Mouse (Mus musculus) neural tube, embryonic 14.5 days (tissue): ENCODE measurements around the gene Rad52. TPM values are rescaled to one million over a fixed set of nuclear protein-coding genes. Genes with fewer than 3 reads are reported as not detected.

Experiments
- ATAC-seq: fragments of 200-750 bp; cut with Nextera tagmentation; 2 replicates; pipeline ENCODE4 v1.8.0; 2017; ENCODE audit warnings: low read depth, mild to moderate bottlenecking, moderate TSS enrichment, moderate library complexity
- H3K27ac ChIP-seq: fragments of 300-500 bp; sonication (generic); 2 replicates; pipeline ENCODE4 v1.5.1; 2014; ENCODE audit warnings: low read depth, mild to moderate bottlenecking, control low read depth, low read length, moderate library complexity, mixed read lengths
- H3K27me3 ChIP-seq: fragments of 300-500 bp; sonication (generic); 2 replicates; pipeline ENCODE4 v1.6.1; 2014; ENCODE audit warnings: low read length; ENCODE audit not compliant: control insufficient read depth, insufficient read depth
- H3K36me3 ChIP-seq: fragments of 300-500 bp; sonication (generic); 2 replicates; pipeline ENCODE4 v1.6.1; 2014; ENCODE audit warnings: low read length, mixed read lengths; ENCODE audit not compliant: control insufficient read depth, insufficient read depth
- H3K4me1 ChIP-seq: fragments of 300-500 bp; sonication (generic); 2 replicates; pipeline ENCODE4 v1.6.1; 2014; ENCODE audit warnings: low read length; ENCODE audit not compliant: control insufficient read depth, insufficient read depth
- H3K4me2 ChIP-seq: fragments of 300-500 bp; sonication (generic); 2 replicates; pipeline ENCODE4 v1.6.1; 2014; ENCODE audit warnings: mild to moderate bottlenecking, low read depth, low read length, control low read depth
- H3K4me3 ChIP-seq: fragments of 300-500 bp; sonication (generic); 2 replicates; pipeline ENCODE4 v1.5.1; 2014; ENCODE audit warnings: low read depth, low read length, control low read depth, mixed read lengths
- H3K9ac ChIP-seq: fragments of 300-500 bp; sonication (generic); replicated peaks from 2 replicates; pipeline ENCODE4 v1.6.1; 2014; ENCODE audit warnings: low read depth, mild to moderate bottlenecking, control low read depth, low read length, mixed read lengths
- H3K9me3 ChIP-seq: fragments of 300-500 bp; sonication (generic); 2 replicates; pipeline ENCODE4 v1.6.1; 2016; ENCODE audit warnings: low read length; ENCODE audit not compliant: control insufficient read depth
- WGBS: fragments of 180-500 bp; shearing (Covaris S2); extraction: QIAGEN DNeasy Blood & Tissue Kit; methylation state at CpG from one replicate; pipeline ENCODE4 v1.1.7; 2014; 5-methylcytosine and 5-hydroxymethylcytosine counted together
- polyA plus RNA-seq: library from polyadenylated mRNA; unstranded; fragments of >200 nt; fragmentation: Nextera tagmentation; extraction: Ambion mirVana; gene quantifications from 2 replicates; pipeline ENCODE4 v1.2.1, GENCODE M21; 2014

Rad52 gene
- polyA plus RNA-seq, 1 experiment from 2014 or later, result 25.7 TPM

GRCm38 (mm10) chr6:119903081-119903789, 737 bp downstream of the Rad52 start:
- Histone ChIP-seq H3K4me1 (peaks cover 6% of the 10 kb centered on the region; the same call in 1 of the 2 replicates), H3K27ac (peak overlapping the region; percentile 82)
- 26% methylated on average over 15 of the region's 15 CpGs for WGBS

GRCm38 (mm10) chr6:119905461-119905860, 3.0 kb downstream of the Rad52 start:
- no peaks in the 10 kb centered on the region for H3K27me3 ChIP-seq
- no peak overlapping the region for H3K9ac ChIP-seq
- ATAC-seq, result no peak
- H3K36me3 ChIP-seq, result no peaks in the 10 kb centered on the region
- WGBS, result 93% methylated on average over 5 of the region's 5 CpGs
- no peaks in the 10 kb centered on the region for H3K9me3 ChIP-seq
- no peak overlapping the region for H3K27ac ChIP-seq
- H3K4me3 ChIP-seq, result no peak overlapping the region
- H3K4me1 ChIP-seq, result peaks cover 6% of the 10 kb centered on the region; the same call in 1 of the 2 replicates
- H3K4me2 ChIP-seq, result no peak overlapping the region

More at GRCm38 (mm10) chr6:119903081-119903789, 737 bp downstream of the Rad52 start:
- ATAC-seq, result no peak; the same call in 1 of the 2 replicates
- Histone ChIP-seq H3K27me3 (no peaks in the 10 kb centered on the region), H3K4me2 (peak overlapping the region; percentile 56), H3K4me3 (peak overlapping the region; percentile 95), H3K9ac (peak overlapping the region; percentile 83), H3K36me3 (no peaks in the 10 kb centered on the region), H3K9me3 (no peaks in the 10 kb centered on the region)

GRCm38 (mm10) chr6:119912046-119912445, 9.5 kb downstream of the Rad52 start:
- no peak overlapping the region for H3K9ac ChIP-seq
- no peaks in the 10 kb centered on the region for H3K4me1 ChIP-seq
- no peak overlapping the region for H3K27ac ChIP-seq
- WGBS, result 76% methylated on average over 5 of the region's 5 CpGs
- no peaks in the 10 kb centered on the region for H3K9me3 ChIP-seq
- no peak overlapping the region for H3K4me3 ChIP-seq
- H3K36me3 ChIP-seq, result peaks cover 25% of the 10 kb centered on the region
- no peak overlapping the region for H3K4me2 ChIP-seq
- no peaks in the 10 kb centered on the region for H3K27me3 ChIP-seq
- ATAC-seq, result no peak

GRCm38 (mm10) chr6:119915710-119916109, 13.2 kb downstream of the Rad52 start:
- Histone ChIP-seq H3K9ac (no peak overlapping the region), H3K36me3 (peaks cover 38% of the 10 kb centered on the region), H3K4me1 (no peaks in the 10 kb centered on the region), H3K27me3 (no peaks in the 10 kb centered on the region), H3K9me3 (no peaks in the 10 kb centered on the region), H3K27ac (no peak overlapping the region), H3K4me2 (no peak overlapping the region), H3K4me3 (no peak overlapping the region)
- no peak for ATAC-seq
- WGBS, result 94% methylated on average over 5 of the region's 5 CpGs

- ATAC-seq, result no peak
- no peaks in the 10 kb centered on the region for H3K27me3 ChIP-seq
- H3K4me2 ChIP-seq, result no peak overlapping the region
- peaks cover 45% of the 10 kb centered on the region for H3K36me3 ChIP-seq
- no peaks in the 10 kb centered on the region for H3K9me3 ChIP-seq
- H3K27ac ChIP-seq, result no peak overlapping the region
- H3K4me3 ChIP-seq, result no peak overlapping the region
- 90% methylated on average over 16 of the region's 16 CpGs for WGBS
- no peak overlapping the region for H3K9ac ChIP-seq
- H3K4me1 ChIP-seq, result no peaks in the 10 kb centered on the region
These were observed 16.2 kb downstream of the Rad52 start for GRCm38 (mm10) chr6:119918561-119919181.

GRCm38 (mm10) chr6:119922136-119922535, 19.6 kb downstream of the Rad52 start:
- no peak for ATAC-seq
- WGBS, result 84% methylated on average over 3 of the region's 3 CpGs
- no peak overlapping the region for H3K4me3 ChIP-seq
- no peak overlapping the region for H3K9ac ChIP-seq
- no peaks in the 10 kb centered on the region for H3K4me1 ChIP-seq
- no peak overlapping the region for H3K27ac ChIP-seq
- no peaks in the 10 kb centered on the region for H3K27me3 ChIP-seq
- H3K4me2 ChIP-seq, result no peak overlapping the region
- H3K9me3 ChIP-seq, result no peaks in the 10 kb centered on the region
- H3K36me3 ChIP-seq, result peaks cover 47% of the 10 kb centered on the region

GRCm38 (mm10) chr6:119922544-119922943, 20.0 kb downstream of the Rad52 start:
- Histone ChIP-seq H3K27me3 (no peaks in the 10 kb centered on the region), H3K4me1 (no peaks in the 10 kb centered on the region), H3K27ac (no peak overlapping the region), H3K9me3 (no peaks in the 10 kb centered on the region), H3K4me2 (no peak overlapping the region), H3K36me3 (peaks cover 47% of the 10 kb centered on the region), H3K4me3 (no peak overlapping the region), H3K9ac (no peak overlapping the region)
- no peak for ATAC-seq
- 92% methylated on average over 4 of the region's 4 CpGs for WGBS

- H3K9me3 ChIP-seq, result no peaks in the 10 kb centered on the region
- H3K4me3 ChIP-seq, result no peak overlapping the region
- H3K27ac ChIP-seq, result no peak overlapping the region
- ATAC-seq, result no peak
- H3K9ac ChIP-seq, result no peak overlapping the region
- no peaks in the 10 kb centered on the region for H3K27me3 ChIP-seq
- H3K4me2 ChIP-seq, result no peak overlapping the region
- WGBS, result 59% methylated on average over 4 of the region's 4 CpGs
- H3K36me3 ChIP-seq, result peaks cover 50% of the 10 kb centered on the region
- H3K4me1 ChIP-seq, result no peaks in the 10 kb centered on the region
These were observed 21.9 kb downstream of the Rad52 start for GRCm38 (mm10) chr6:119924235-119925005.
